In the genomic region with DNA sequence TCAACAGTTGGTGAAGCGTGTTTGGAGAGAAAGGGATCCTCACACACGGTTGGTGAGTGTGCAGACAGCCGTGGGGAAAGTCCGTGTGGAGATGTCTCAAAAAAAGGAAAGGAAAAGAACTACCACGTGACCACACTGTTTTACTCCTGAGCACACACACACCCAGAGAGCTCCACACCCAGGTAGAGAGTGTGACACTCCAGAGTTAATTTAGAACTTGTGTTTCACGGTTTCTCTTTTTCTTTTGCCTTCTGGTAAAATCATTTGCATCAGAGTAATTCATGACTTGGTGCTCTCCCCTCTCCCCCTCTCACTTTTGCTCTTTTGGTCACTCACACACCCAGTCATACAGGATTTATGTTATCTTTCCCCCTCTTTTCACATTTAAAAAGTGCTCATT, we compare ENCODE assay signal across 22 mouse cellular contexts. TPM values are rescaled to one million over a fixed set of nuclear protein-coding genes. Genes with fewer than 3 reads are reported as not detected.
DNase-seq lines count a peak whose midpoint lies in the region; ATAC-seq and TF ChIP-seq lines count a peak whose summit lies in the region.
"Had no signal": no experiment of that assay in that cellular context is flagged by ENCODE, and none has a peak within 500 bp of the region (broad histone marks: within the 10 kb centered on the region; RNA-seq: fewer than 3 reads in every experiment).

No protein-coding gene starts in this region.

- no peak for ATAC-seq in midbrain, postnatal 0 days (ENCODE audit: low FRiP score)
- ATAC-seq in intestine, postnatal 0 days, result peak; percentile 37; the same call in 1 of the 2 replicates
- ATAC-seq: hindbrain, embryonic 16.5 days; liver, postnatal 0 days had no signal

- TF ChIP-seq CTCF in kidney, adult 2 months (conservative IDR thresholded peaks at IDR 0.05; ENCODE audit: insufficient read depth, insufficient read length, low read depth, low read length), result no peak
- TF ChIP-seq CTCF in midbrain, postnatal 0 days (IDR thresholded peaks at IDR 0.05), result no peak
- TF ChIP-seq CTCF in intestine, postnatal 0 days (IDR thresholded peaks at IDR 0.05; ENCODE audit: low read depth), result no peak

- H3K36me3 ChIP-seq in kidney, adult 2 months (ENCODE audit: control insufficient read depth, insufficient read depth, low read length), result no peaks in the 10 kb centered on the region; the same call in 1 of the 2 replicates
- 0 out of 2 replicates have a peak, but pooled peaks cover 4% of the 10 kb centered on the region for H3K36me3 ChIP-seq in midbrain, embryonic 10.5 days
- H3K36me3 ChIP-seq in midbrain, postnatal 0 days (ENCODE audit: insufficient read depth, low read length), result no peaks in the 10 kb centered on the region
- no peaks in the 10 kb centered on the region; the same call in 1 of the 2 replicates for H3K36me3 ChIP-seq in intestine, postnatal 0 days (ENCODE audit: control insufficient read depth, insufficient read depth)
- H3K36me3 ChIP-seq: embryonic facial prominence, embryonic 10.5 days; limb, embryonic 13.5 days had no signal

- 50% methylated on average over 6 of the region's 6 CpGs for WGBS in kidney, adult 2 months
- WGBS in midbrain, embryonic 10.5 days, result 72% methylated on average over 6 of the region's 6 CpGs
- WGBS in midbrain, postnatal 0 days, result 72% methylated on average over 6 of the region's 6 CpGs
- 42% methylated on average over 6 of the region's 6 CpGs for WGBS in intestine, postnatal 0 days

- peak; percentile 29 for DNase-seq in kidney, adult 2 months
- no peak for DNase-seq in kidney, adult 18-20 months
- DNase-seq in midbrain, embryonic 10.5 days (ENCODE audit: low spot score), result no peak
- no peak for DNase-seq in midbrain, postnatal 0 days (ENCODE audit: low spot score)
- no peak for DNase-seq in heart, adult 9 months (ENCODE audit: low spot score in 2 of 2)
- DNase-seq in urinary bladder, postnatal 14 days (ENCODE audit: low spot score), result no peak
- no peak for DNase-seq in frontal cortex, postnatal 10 days (ENCODE audit: low spot score in 2 of 2)
- DNase-seq: B cell, adult 2 months; cerebellum, adult 2 months; cerebellum, postnatal 36 days; gastrocnemius, postnatal 25 days; heart, adult 2 months; kidney, adult 9 months; kidney, postnatal 4 days; liver, postnatal 0 days; midbrain, embryonic 14.5 days; thymus, adult 18-20 months had no signal

- TF ChIP-seq POLR2A in kidney, adult 2 months (IDR thresholded peaks at IDR 0.05; ENCODE audit: low read depth, low read length), result no peak

- H3K27ac ChIP-seq in kidney, adult 2 months (ENCODE audit: insufficient read depth, low read depth, low read length), result peak overlapping the region; percentile 74
- H3K27ac ChIP-seq in midbrain, embryonic 10.5 days (replicated peaks), result peak overlapping the region; percentile 42; the same call in 1 of the 2 replicates
- no peak overlapping the region for H3K27ac ChIP-seq in midbrain, postnatal 0 days (ENCODE audit: low read depth, low read length)
- no peak overlapping the region for H3K27ac ChIP-seq in intestine, postnatal 0 days (ENCODE audit: low read depth, low read length)
- H3K27ac ChIP-seq: embryonic facial prominence, embryonic 10.5 days; heart, adult 2 months; limb, embryonic 13.5 days had no signal

- no peak overlapping the region for H3K4me3 ChIP-seq in kidney, adult 2 months (ENCODE audit: insufficient read depth, low read depth, low read length)
- H3K4me3 ChIP-seq in midbrain, embryonic 10.5 days, result no peak overlapping the region
- no peak overlapping the region for H3K4me3 ChIP-seq in midbrain, postnatal 0 days (ENCODE audit: low read depth, low read length)
- H3K4me3 ChIP-seq in intestine, postnatal 0 days (ENCODE audit: low read depth, low read length), result no peak overlapping the region
- H3K4me3 ChIP-seq: embryonic facial prominence, embryonic 10.5 days; heart, adult 2 months; limb, embryonic 13.5 days; myocyte had no signal

- H3K9me3 ChIP-seq in midbrain, embryonic 10.5 days (replicated peaks), result no peaks in the 10 kb centered on the region
- no peaks in the 10 kb centered on the region for H3K9me3 ChIP-seq in midbrain, postnatal 0 days (ENCODE audit: low read length)
- no peaks in the 10 kb centered on the region for H3K9me3 ChIP-seq in intestine, postnatal 0 days (ENCODE audit: control insufficient read depth)
- H3K9me3 ChIP-seq: embryonic facial prominence, embryonic 10.5 days; limb, embryonic 13.5 days had no signal

- H3K27me3 ChIP-seq in kidney, adult 2 months (replicated peaks; ENCODE audit: control insufficient read depth, insufficient read depth, low read length), result no peaks in the 10 kb centered on the region
- H3K27me3 ChIP-seq in midbrain, embryonic 10.5 days (ENCODE audit: low read depth, poor library complexity, severe bottlenecking), result no peaks in the 10 kb centered on the region
- H3K27me3 ChIP-seq in midbrain, postnatal 0 days (ENCODE audit: insufficient read depth, low read length), result no peaks in the 10 kb centered on the region
- H3K27me3 ChIP-seq in intestine, postnatal 0 days (replicated peaks; ENCODE audit: control insufficient read depth, insufficient read depth, low read length), result no peaks in the 10 kb centered on the region
- H3K27me3 ChIP-seq: limb, embryonic 13.5 days had no signal

- no peak overlapping the region for H3K4me2 ChIP-seq in midbrain, postnatal 0 days (ENCODE audit: low read depth, low read length, poor library complexity, severe bottlenecking)
- 0 out of 2 replicates have a peak overlapping the region, but pooled peaks have one; percentile 13 for H3K4me2 ChIP-seq in intestine, postnatal 0 days (replicated peaks; ENCODE audit: low read depth)
- H3K4me2 ChIP-seq: limb, embryonic 13.5 days had no signal

- H3K4me1 ChIP-seq in kidney, adult 2 months (ENCODE audit: control insufficient read depth, insufficient read depth, low read length), result peaks cover 59% of the 10 kb centered on the region
- peaks cover 83% of the 10 kb centered on the region for H3K4me1 ChIP-seq in midbrain, embryonic 10.5 days
- H3K4me1 ChIP-seq in midbrain, postnatal 0 days (ENCODE audit: insufficient read depth, low read length), result 0 out of 2 replicates have a peak, but pooled peaks cover 11% of the 10 kb centered on the region
- H3K4me1 ChIP-seq in intestine, postnatal 0 days (replicated peaks; ENCODE audit: control insufficient read depth, insufficient read depth, low read length), result peaks cover 10% of the 10 kb centered on the region; the same call in 1 of the 2 replicates

- no peak overlapping the region for H3K9ac ChIP-seq in midbrain, postnatal 0 days (replicated peaks; ENCODE audit: low read length, poor library complexity, severe bottlenecking)
- no peak overlapping the region for H3K9ac ChIP-seq in intestine, postnatal 0 days (ENCODE audit: low read depth, low read length)
- H3K9ac ChIP-seq: limb, embryonic 13.5 days; liver, postnatal 0 days had no signal

RNA-seq across cellular contexts. Expression of a gene that starts 54.5 kb away (rescaled TPM):
- polyA plus RNA-seq in kidney, adult 2 months (2012; rRNA removed), result 30.1 and 40.4 TPM in 2 replicates
- polyA plus RNA-seq in midbrain, embryonic 10.5 days (2016; fragmentation: Nextera tagmentation; extraction: Ambion mirVana), result 301 and 307 TPM in 2 replicates
- 131 and 166 TPM in 2 replicates for total RNA-seq in midbrain, postnatal 0 days (2014; rRNA removed)
- 225 and 233 TPM in 2 replicates for polyA plus RNA-seq in midbrain, postnatal 0 days (2015; fragmentation: Nextera tagmentation; extraction: Ambion mirVana)
- 120 and 122 TPM in 2 replicates for polyA plus RNA-seq in intestine, postnatal 0 days (2015; fragmentation: Nextera tagmentation; extraction: Ambion mirVana)

Comparison
In these comparisons a context has a peak if more than half of its experiments do, and no peak if none do; other contexts are left out.
1. H3K27ac ChIP-seq: peak in kidney, adult 2 months (single experiment) and midbrain, embryonic 10.5 days (single experiment); none in midbrain, postnatal 0 days (single experiment) and intestine, postnatal 0 days (single experiment).